Mouse (Mus musculus) midbrain, embryonic 15.5 days (tissue): ENCODE measurements at regions not wholly inside any gene's neighbourhood (a gene's known extent, or its start where the extent isn't known, plus 50 kb on each side); places are given as distances from the start of the nearest gene placed in this dataset.

ENCODE experiments used
- ATAC-seq: fragments of 200-750 bp; cut with Nextera tagmentation; replicated peaks from 2 replicates; pipeline ENCODE4 v1.8.0; 2017; ENCODE audit warnings: moderate TSS enrichment
- H3K27ac ChIP-seq: fragments of 300-500 bp; sonication (generic); 2 replicates; pipeline ENCODE4 v1.5.1; 2015; ENCODE audit warnings: mild to moderate bottlenecking, inconsistent platforms
- H3K27me3 ChIP-seq: fragments of 300-500 bp; sonication (generic); replicated peaks from 2 replicates; pipeline ENCODE4 v1.6.1; 2015; ENCODE audit warnings: inconsistent platforms
- H3K36me3 ChIP-seq: fragments of 300-500 bp; sonication (generic); replicated peaks from 2 replicates; pipeline ENCODE4 v1.6.1; 2015; ENCODE audit warnings: inconsistent platforms
- H3K4me1 ChIP-seq: fragments of 300-500 bp; sonication (generic); 2 replicates; pipeline ENCODE4 v1.6.1; 2015; ENCODE audit warnings: inconsistent platforms
- H3K4me2 ChIP-seq: fragments of 300-500 bp; sonication (generic); 2 replicates; pipeline ENCODE4 v1.6.1; 2015; ENCODE audit warnings: inconsistent platforms, mild to moderate bottlenecking, moderate library complexity
- H3K4me3 ChIP-seq: fragments of 300-500 bp; sonication (generic); 2 replicates; pipeline ENCODE4 v1.5.1; 2015; ENCODE audit warnings: mild to moderate bottlenecking, inconsistent platforms
- H3K9ac ChIP-seq: fragments of 300-500 bp; sonication (generic); 2 replicates; pipeline ENCODE4 v1.6.1; 2015; ENCODE audit warnings: mild to moderate bottlenecking, inconsistent platforms
- H3K9me3 ChIP-seq: fragments of 300-500 bp; sonication (generic); 2 replicates; pipeline ENCODE4 v1.6.1; 2016; ENCODE audit warnings: inconsistent platforms
- WGBS: fragments of 180-500 bp; shearing (Covaris S2); methylation state at CpG from one replicate; pipeline ENCODE4 v1.1.7; 2015; ENCODE audit warnings: mixed read lengths; 5-methylcytosine and 5-hydroxymethylcytosine counted together

GRCm38 (mm10) chrX:166951011-166951410, 258.1 kb downstream of the Tmsb4x start:
- Histone ChIP-seq H3K4me2 (no peak overlapping the region), H3K9me3 (no peaks in the 10 kb centered on the region), H3K27ac (no peak overlapping the region), H3K4me3 (no peak overlapping the region), H3K36me3 (no peaks in the 10 kb centered on the region), H3K9ac (no peak overlapping the region), H3K27me3 (no peaks in the 10 kb centered on the region; the same call in 1 of the 2 replicates), H3K4me1 (no peaks in the 10 kb centered on the region)
- ATAC-seq = no peak
- WGBS = 88% methylated on average over 6 of the region's 6 CpGs

DNA sequence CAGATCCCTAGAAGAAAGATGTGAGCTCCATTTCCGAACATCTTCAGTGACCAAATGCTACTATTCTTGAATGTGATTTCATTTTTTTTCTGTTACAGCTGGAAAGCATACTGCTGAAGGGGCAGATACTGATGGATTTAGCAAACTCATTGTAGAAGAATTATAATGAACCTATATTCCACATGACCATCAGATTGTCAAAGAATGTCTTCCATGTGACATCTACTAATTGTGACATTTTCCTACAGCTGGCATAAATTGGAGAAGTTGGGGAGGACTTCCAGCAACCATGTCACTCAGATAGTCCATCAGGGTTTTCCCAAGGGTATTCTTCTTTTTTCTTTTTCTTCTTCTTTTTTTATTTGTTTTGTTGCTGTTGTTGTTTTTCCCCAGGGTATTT, 263.2 kb downstream of the Tmsb4x start:
- 0 out of 2 replicates have a peak, but pooled peaks cover 9% of the 10 kb centered on the region for H3K27me3 ChIP-seq
- no peak overlapping the region for H3K9ac ChIP-seq
- no peak overlapping the region for H3K27ac ChIP-seq
- no peaks in the 10 kb centered on the region for H3K9me3 ChIP-seq
- no peak overlapping the region for H3K4me3 ChIP-seq
- ATAC-seq = no peak
- 85% methylated on average over 1 of the region's 1 CpGs for WGBS
- H3K4me2 ChIP-seq = no peak overlapping the region
- no peaks in the 10 kb centered on the region for H3K36me3 ChIP-seq
- no peaks in the 10 kb centered on the region for H3K4me1 ChIP-seq

- 67% methylated on average over 1 of the region's 1 CpGs for WGBS
Observed at GRCm38 (mm10) chrX:166945476-166945875, 263.6 kb downstream of the Tmsb4x start.

DNA sequence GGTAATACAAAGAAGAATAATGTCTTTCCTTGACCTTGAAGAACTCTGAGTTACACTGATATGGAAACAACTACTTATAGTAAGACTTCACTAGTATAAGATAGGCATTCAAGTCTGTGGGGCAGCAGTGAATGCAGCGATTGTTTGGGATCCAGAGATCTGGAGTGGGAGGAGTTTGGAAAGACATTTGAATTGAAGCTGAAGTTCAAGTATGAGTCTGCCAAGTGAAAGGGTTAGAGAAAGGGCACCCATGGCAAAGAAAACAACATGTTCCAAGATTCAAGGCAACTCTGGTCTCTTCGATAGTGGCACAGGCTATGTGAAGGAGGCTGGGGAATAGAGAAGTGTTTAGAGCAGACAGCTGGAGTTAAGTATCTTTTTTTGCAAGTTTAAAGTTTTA, 275.3 kb downstream of the Tmsb4x start:
- WGBS = 77% methylated on average over 2 of the region's 2 CpGs
- Histone ChIP-seq H3K9me3 (no peaks in the 10 kb centered on the region), H3K27ac (no peak overlapping the region), H3K4me1 (no peaks in the 10 kb centered on the region), H3K36me3 (no peaks in the 10 kb centered on the region), H3K9ac (no peak overlapping the region), H3K27me3 (peaks cover 4% of the 10 kb centered on the region; the same call in 1 of the 2 replicates), H3K4me3 (no peak overlapping the region), H3K4me2 (no peak overlapping the region)
- no peak for ATAC-seq

More at GRCm38 (mm10) chrX:166945476-166945875, 263.6 kb downstream of the Tmsb4x start:
- H3K27me3 ChIP-seq = 0 out of 2 replicates have a peak, but pooled peaks cover 9% of the 10 kb centered on the region
- no peak overlapping the region for H3K27ac ChIP-seq
- no peaks in the 10 kb centered on the region for H3K4me1 ChIP-seq
- H3K9me3 ChIP-seq = no peaks in the 10 kb centered on the region
- H3K36me3 ChIP-seq = no peaks in the 10 kb centered on the region
- H3K9ac ChIP-seq = no peak overlapping the region
- no peak overlapping the region for H3K4me3 ChIP-seq
- ATAC-seq = no peak
- H3K4me2 ChIP-seq = no peak overlapping the region

DNA sequence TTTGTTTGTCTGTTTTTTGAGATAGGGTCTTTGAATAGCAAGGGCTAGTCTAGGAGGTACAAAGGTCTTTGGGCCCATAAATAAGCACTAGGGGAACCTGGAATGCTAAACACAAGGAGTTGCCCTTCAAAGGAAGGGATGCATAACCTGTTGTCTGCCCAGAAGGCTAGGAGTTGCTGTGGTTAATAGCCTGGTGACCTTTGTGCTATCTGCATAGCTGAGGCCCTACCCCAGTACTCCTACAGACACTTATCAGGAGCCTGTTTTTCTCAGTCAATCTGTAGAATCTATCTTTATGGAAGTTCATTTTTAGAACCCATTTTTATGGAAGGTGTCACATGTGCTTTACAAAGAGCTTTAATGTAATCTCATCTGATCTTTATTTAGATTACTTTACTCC, 276.6 kb downstream of the Tmsb4x start:
- no peak for ATAC-seq
- peaks cover 4% of the 10 kb centered on the region; the same call in 1 of the 2 replicates for H3K27me3 ChIP-seq
- no peak overlapping the region for H3K9ac ChIP-seq
- no peak overlapping the region for H3K27ac ChIP-seq
- H3K36me3 ChIP-seq = no peaks in the 10 kb centered on the region
- H3K4me1 ChIP-seq = no peaks in the 10 kb centered on the region
- H3K4me2 ChIP-seq = no peak overlapping the region
- no peak overlapping the region for H3K4me3 ChIP-seq
- H3K9me3 ChIP-seq = no peaks in the 10 kb centered on the region

DNA sequence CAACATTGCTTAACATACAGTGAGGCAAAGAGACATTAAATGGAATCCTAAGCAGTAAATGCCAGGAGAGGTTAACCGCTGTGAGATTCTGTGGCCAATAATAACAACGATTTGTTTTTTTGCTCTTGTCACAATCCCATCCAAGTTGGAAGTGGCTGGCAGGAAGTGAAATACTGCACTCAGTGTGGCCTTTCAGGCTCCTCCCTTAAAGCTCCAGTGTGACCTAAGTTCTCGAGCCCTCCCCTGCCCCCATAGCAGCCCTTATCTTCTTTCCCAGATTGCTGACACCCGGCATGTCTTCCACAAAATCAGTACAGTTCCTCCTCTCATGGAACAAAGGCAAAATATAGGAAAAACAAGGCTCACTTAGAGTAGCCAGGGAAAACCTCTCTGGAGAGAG, 278.1 kb downstream of the Tmsb4x start:
- Histone ChIP-seq H3K4me3 (no peak overlapping the region), H3K27me3 (peaks cover 4% of the 10 kb centered on the region; the same call in 1 of the 2 replicates), H3K9ac (no peak overlapping the region), H3K4me1 (no peaks in the 10 kb centered on the region), H3K27ac (no peak overlapping the region), H3K36me3 (no peaks in the 10 kb centered on the region), H3K9me3 (no peaks in the 10 kb centered on the region), H3K4me2 (no peak overlapping the region)
- no peak for ATAC-seq
- WGBS = 58% methylated on average over 4 of the region's 4 CpGs

DNA sequence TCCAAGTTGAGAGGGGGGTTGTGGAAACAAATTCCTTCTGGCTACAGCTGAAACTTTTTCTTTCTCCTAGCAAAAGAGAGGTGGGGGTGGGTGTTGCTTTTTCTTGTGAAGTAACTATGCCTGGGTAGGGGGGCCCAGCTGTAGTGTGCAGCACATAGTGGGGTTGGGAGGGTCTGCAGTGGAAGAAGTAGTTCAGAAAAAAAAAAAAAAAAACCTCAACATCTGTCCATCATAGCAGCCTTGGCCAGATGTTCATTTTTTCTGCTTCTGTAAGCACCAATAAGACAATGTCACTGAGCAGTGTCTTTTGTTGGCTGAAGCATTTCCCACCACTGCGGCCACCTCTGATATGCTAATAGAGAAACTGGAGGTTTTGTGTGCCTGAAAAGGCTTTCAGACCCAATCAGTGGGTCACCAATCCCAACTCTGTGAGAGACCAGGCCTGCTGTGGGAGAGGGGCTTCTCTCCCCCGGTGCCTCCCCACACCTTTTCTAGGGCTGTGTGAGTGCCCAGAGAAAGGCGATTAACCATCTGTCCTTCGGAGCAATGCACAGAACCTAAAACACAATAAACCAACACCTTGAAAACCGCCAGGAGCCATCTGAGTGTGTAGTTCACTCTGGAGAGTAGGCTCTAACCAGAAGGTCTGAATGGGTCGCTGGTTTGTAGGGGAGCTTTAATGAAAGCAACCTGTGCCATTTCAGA, 279.2 kb downstream of the Tmsb4x start:
- H3K27ac ChIP-seq = no peak overlapping the region
- H3K9me3 ChIP-seq = no peaks in the 10 kb centered on the region
- no peak overlapping the region for H3K4me3 ChIP-seq
- H3K36me3 ChIP-seq = no peaks in the 10 kb centered on the region
- 37% methylated on average over 6 of the region's 6 CpGs for WGBS
- no peak overlapping the region for H3K4me2 ChIP-seq
- ATAC-seq = no peak
- no peak overlapping the region for H3K9ac ChIP-seq
- no peaks in the 10 kb centered on the region; the same call in 1 of the 2 replicates for H3K27me3 ChIP-seq
- H3K4me1 ChIP-seq = no peaks in the 10 kb centered on the region

GRCm38 (mm10) chrX:166915356-166915953, 293.7 kb downstream of the Tmsb4x start:
- 58% methylated on average over 2 of the region's 2 CpGs for WGBS
- peaks cover 6% of the 10 kb centered on the region; the same call in 1 of the 2 replicates for H3K27me3 ChIP-seq
- H3K9ac ChIP-seq = no peak overlapping the region
- H3K4me1 ChIP-seq = no peaks in the 10 kb centered on the region
- no peak overlapping the region for H3K27ac ChIP-seq
- H3K9me3 ChIP-seq = no peaks in the 10 kb centered on the region
- H3K4me3 ChIP-seq = no peak overlapping the region
- H3K4me2 ChIP-seq = no peak overlapping the region
- no peak for ATAC-seq
- no peaks in the 10 kb centered on the region for H3K36me3 ChIP-seq

- Histone ChIP-seq H3K27ac (no peak overlapping the region), H3K9me3 (no peaks in the 10 kb centered on the region; the same call in 1 of the 2 replicates), H3K36me3 (no peaks in the 10 kb centered on the region), H3K4me3 (no peak overlapping the region), H3K4me2 (no peak overlapping the region), H3K4me1 (no peaks in the 10 kb centered on the region), H3K9ac (no peak overlapping the region), H3K27me3 (no peaks in the 10 kb centered on the region)
- 73% methylated on average over 6 of the region's 6 CpGs for WGBS
- no peak for ATAC-seq
Observed at GRCm38 (mm10) chrX:166906602-166907001, 302.5 kb downstream of the Tmsb4x start.

DNA sequence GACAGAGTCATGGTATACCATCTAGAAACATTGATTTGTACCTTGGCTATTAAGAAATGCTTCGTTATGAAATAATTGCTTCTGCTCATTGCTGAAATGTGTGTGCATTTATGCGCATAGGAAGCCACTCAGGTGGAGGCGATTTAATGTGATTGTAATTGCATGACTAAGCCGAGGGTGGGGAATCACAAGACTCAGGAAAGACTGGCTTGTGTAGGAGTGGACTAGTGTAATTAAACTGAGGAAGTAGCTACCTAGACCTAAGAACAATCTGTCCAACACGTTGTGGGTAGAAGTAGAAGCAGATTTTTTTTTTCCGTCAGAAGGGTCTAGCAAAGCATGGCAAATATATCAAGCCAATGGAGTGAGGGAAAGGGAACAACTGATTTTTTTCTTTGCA, 308.4 kb downstream of the Tmsb4x start:
- Histone ChIP-seq H3K27ac (no peak overlapping the region), H3K27me3 (0 out of 2 replicates have a peak, but pooled peaks cover 3% of the 10 kb centered on the region), H3K4me1 (no peaks in the 10 kb centered on the region), H3K9ac (no peak overlapping the region), H3K36me3 (no peaks in the 10 kb centered on the region), H3K4me2 (no peak overlapping the region), H3K4me3 (no peak overlapping the region), H3K9me3 (no peaks in the 10 kb centered on the region)
- ATAC-seq = no peak
- 79% methylated on average over 6 of the region's 6 CpGs for WGBS

DNA sequence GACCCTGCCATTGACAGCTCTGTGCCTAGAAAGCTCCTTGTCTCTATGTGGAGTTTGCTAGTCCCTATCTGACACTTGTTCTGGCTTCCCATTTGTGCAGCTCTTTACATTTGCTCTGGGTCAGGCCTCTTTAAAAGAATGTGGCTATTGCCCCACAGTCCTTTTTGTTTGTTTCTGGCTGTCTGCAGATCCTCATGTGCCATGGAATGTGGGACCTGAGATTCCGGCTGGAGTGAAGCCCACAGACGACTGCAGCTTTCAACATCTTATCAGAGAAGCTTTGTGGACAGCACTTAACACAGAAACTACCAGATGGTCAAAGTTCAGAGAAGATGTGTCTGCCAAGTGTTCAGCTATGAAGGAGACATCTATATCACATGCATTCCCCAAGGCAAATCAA, 309.7 kb upstream of the Egfl6 start:
- Histone ChIP-seq H3K9ac (no peak overlapping the region), H3K4me3 (no peak overlapping the region), H3K27me3 (peaks cover 12% of the 10 kb centered on the region; the same call in 1 of the 2 replicates), H3K4me2 (no peak overlapping the region), H3K4me1 (no peaks in the 10 kb centered on the region), H3K27ac (no peak overlapping the region), H3K9me3 (no peaks in the 10 kb centered on the region), H3K36me3 (no peaks in the 10 kb centered on the region)
- ATAC-seq = no peak
- 84% methylated on average over 2 of the region's 2 CpGs for WGBS

DNA sequence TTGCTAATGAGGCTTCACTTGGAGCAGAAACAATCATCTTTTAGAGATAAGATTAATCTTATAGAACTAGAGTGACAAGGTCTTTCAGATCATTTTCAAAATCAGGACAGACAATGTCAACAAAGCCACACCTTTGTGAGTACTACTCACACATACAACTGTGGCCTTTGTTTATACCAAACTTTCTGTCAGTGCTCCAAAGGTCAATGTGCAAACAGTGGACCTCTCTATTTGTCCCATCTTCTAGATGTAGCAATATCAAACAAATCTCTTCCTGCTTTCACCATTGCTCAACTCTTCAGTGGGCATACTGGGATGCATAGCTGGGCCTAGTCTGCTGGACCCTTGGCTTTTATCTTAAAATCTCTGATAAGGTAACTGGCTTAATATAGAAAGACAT, 300.9 kb upstream of the Egfl6 start:
- no peak overlapping the region for H3K4me2 ChIP-seq
- H3K27me3 ChIP-seq = peaks cover 4% of the 10 kb centered on the region; the same call in 1 of the 2 replicates
- no peaks in the 10 kb centered on the region for H3K4me1 ChIP-seq
- H3K36me3 ChIP-seq = no peaks in the 10 kb centered on the region
- H3K9ac ChIP-seq = no peak overlapping the region
- no peaks in the 10 kb centered on the region for H3K9me3 ChIP-seq
- no peak overlapping the region for H3K27ac ChIP-seq
- no peak overlapping the region for H3K4me3 ChIP-seq
- ATAC-seq = no peak

GRCm38 (mm10) chrX:166869515-166869914, 284.0 kb upstream of the Egfl6 start:
- Histone ChIP-seq H3K9ac (no peak overlapping the region), H3K36me3 (no peaks in the 10 kb centered on the region), H3K27me3 (no peaks in the 10 kb centered on the region; the same call in none of the 2 replicates), H3K27ac (no peak overlapping the region), H3K4me2 (no peak overlapping the region), H3K4me3 (no peak overlapping the region), H3K4me1 (no peaks in the 10 kb centered on the region), H3K9me3 (no peaks in the 10 kb centered on the region)
- no peak for ATAC-seq
- 87% methylated on average over 5 of the region's 5 CpGs for WGBS
